Mouse (Mus musculus): ENCODE measurements around the gene Marcks. TPM values are rescaled to one million over a fixed set of nuclear protein-coding genes. Genes with fewer than 3 reads are reported as not detected.

Gene Marcks
- polyA plus RNA-seq, 1 experiment from 2014 or later, result 277 TPM

GRCm38 (mm10) chr10:37132671-37133070, 6.0 kb downstream of the Marcks start:
- no peaks in the 10 kb centered on the region for H3K9me3 ChIP-seq
- H3K4me2 ChIP-seq (replicated peaks), result no peak overlapping the region
- ATAC-seq, result no peak
- H3K9ac ChIP-seq (replicated peaks), result no peak overlapping the region
- no peak overlapping the region for H3K4me3 ChIP-seq (replicated peaks)
- WGBS, result 92% methylated on average over 4 of the region's 4 CpGs
- no peaks in the 10 kb centered on the region for H3K27me3 ChIP-seq
- no peak overlapping the region for H3K27ac ChIP-seq
- peaks cover 36% of the 10 kb centered on the region for H3K36me3 ChIP-seq
- peaks cover 23% of the 10 kb centered on the region for H3K4me1 ChIP-seq (replicated peaks)

GRCm38 (mm10) chr10:37129652-37130051, 9.1 kb downstream of the Marcks start:
- H3K9me3 ChIP-seq, result no peaks in the 10 kb centered on the region
- H3K4me2 ChIP-seq (replicated peaks), result no peak overlapping the region
- 93% methylated on average over 3 of the region's 3 CpGs for WGBS
- peaks cover 19% of the 10 kb centered on the region for H3K4me1 ChIP-seq (replicated peaks)
- no peak overlapping the region for H3K9ac ChIP-seq (replicated peaks)
- peaks cover 20% of the 10 kb centered on the region for H3K36me3 ChIP-seq
- ATAC-seq, result no peak
- no peaks in the 10 kb centered on the region for H3K27me3 ChIP-seq
- H3K27ac ChIP-seq, result no peak overlapping the region
- H3K4me3 ChIP-seq (replicated peaks), result no peak overlapping the region

DNA sequence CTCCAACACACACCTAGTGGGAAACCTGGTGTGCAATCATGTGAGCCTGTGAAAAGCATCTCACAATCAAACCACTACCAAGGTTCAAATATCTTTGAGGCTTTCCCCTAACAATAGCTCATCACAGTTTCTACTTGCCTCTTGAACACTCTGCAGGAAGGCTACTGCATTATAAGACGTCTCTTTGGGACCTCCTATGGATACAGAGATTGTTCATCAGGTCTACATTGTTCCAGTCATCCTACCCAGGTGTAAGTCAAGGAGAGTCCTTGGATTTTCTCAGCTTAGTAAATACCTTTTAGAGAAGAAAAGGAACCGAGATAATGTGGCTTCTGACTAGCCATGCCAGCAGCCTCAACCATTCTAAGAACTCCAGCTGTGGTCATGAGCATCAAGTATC, 23.4 kb downstream of the Marcks start:
- no peak for ATAC-seq
- Histone ChIP-seq H3K4me3 (replicated peaks) (no peak overlapping the region), H3K4me1 (replicated peaks) (no peaks in the 10 kb centered on the region), H3K9ac (replicated peaks) (no peak overlapping the region), H3K27me3 (no peaks in the 10 kb centered on the region), H3K27ac (no peak overlapping the region), H3K9me3 (no peaks in the 10 kb centered on the region), H3K36me3 (no peaks in the 10 kb centered on the region), H3K4me2 (replicated peaks) (no peak overlapping the region)
- WGBS, result 74% methylated on average over 2 of the region's 2 CpGs

- no peak for ATAC-seq
- Histone ChIP-seq H3K27ac (no peak overlapping the region), H3K9me3 (no peaks in the 10 kb centered on the region), H3K4me3 (replicated peaks) (no peak overlapping the region), H3K9ac (replicated peaks) (no peak overlapping the region), H3K4me1 (replicated peaks) (no peaks in the 10 kb centered on the region), H3K4me2 (replicated peaks) (no peak overlapping the region), H3K27me3 (no peaks in the 10 kb centered on the region), H3K36me3 (no peaks in the 10 kb centered on the region)
- 86% methylated on average over 4 of the region's 4 CpGs for WGBS
These were observed 25.9 kb downstream of the Marcks start for GRCm38 (mm10) chr10:37112812-37113211.

DNA sequence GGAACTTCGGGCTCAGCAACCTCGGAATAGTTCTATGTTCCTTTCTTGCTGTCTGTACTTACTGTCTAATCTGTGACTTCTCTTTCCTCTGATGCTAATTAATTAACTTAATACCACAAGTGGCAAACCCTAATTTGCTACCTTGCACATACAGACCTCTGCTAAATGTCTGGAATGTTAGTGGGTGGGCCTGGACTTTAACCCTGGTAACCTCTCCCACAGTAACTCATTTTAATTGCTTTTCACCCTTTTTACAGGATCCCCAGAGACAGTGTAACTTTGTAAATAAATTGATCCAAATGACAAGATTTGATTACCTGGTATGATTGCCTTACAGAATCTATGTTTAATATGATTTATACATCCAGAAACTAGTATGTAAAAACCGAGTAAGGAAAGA, 26.4 kb downstream of the Marcks start:
- no peak for ATAC-seq
- Histone ChIP-seq H3K4me2 (replicated peaks) (no peak overlapping the region), H3K4me3 (replicated peaks) (no peak overlapping the region), H3K36me3 (no peaks in the 10 kb centered on the region), H3K27ac (no peak overlapping the region), H3K9me3 (no peaks in the 10 kb centered on the region), H3K27me3 (no peaks in the 10 kb centered on the region), H3K9ac (replicated peaks) (no peak overlapping the region), H3K4me1 (replicated peaks) (no peaks in the 10 kb centered on the region)
- WGBS, result 84% methylated on average over 3 of the region's 3 CpGs

DNA sequence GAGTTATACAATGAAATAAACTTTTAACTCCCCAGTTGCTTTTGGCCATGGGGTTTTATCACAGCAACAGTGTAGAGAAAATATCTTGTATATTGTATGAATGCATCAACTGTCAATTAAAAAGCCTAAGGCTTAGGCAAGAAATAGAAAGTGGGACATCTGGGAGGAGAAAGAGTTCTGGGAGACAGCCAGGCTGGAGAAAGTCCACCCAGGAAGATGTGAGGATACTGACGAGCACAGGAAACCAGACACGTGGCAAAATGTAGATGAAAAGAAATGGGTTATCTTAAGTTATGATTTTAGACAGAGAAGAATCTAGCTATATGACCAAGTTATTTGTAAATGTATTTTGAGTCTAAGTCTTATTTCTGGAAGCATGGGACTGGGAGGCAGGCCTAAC, 27.3 kb downstream of the Marcks start:
- H3K4me3 ChIP-seq (replicated peaks), result no peak overlapping the region
- H3K4me1 ChIP-seq (replicated peaks), result no peaks in the 10 kb centered on the region
- no peak overlapping the region for H3K27ac ChIP-seq
- H3K9me3 ChIP-seq, result no peaks in the 10 kb centered on the region
- no peak for ATAC-seq
- WGBS, result 93% methylated on average over 2 of the region's 2 CpGs
- H3K36me3 ChIP-seq, result no peaks in the 10 kb centered on the region
- H3K4me2 ChIP-seq (replicated peaks), result no peak overlapping the region
- H3K9ac ChIP-seq (replicated peaks), result no peak overlapping the region
- no peaks in the 10 kb centered on the region for H3K27me3 ChIP-seq

DNA sequence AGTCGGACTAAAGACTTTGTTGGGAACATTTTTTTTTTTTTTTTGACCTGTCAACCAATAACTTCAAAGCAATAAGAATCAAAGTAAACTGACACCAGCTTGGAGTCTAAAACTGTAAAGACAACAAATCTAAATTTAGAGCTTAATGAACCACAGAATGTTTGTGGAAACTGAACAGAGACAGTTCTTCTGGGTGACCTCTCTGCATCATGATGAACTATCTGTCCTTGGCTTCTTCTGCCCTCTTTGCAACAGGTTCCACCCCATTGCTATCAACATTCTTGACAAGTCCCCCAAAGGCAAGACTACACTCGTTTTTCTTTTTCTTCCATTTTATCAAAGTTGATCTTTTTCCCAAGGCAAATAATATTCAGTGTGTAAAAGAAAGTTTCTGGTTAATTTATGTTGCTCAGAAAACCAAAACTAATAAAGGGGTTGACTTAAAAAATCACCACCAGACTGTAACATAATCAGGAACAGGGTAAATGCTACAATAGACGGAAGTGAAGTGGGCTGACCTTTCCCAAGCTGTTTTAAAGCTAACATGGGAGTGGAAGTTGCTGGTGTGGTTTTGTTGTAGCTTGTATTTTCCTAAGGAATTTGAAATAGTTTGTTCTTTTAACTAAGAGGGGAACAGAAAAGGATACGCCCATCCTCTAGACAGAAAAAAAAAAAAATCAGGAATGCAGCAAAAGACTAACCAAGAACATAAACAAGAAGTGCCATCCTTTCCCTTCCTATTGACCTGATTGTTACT, 31.7 kb downstream of the Marcks start:
- Histone ChIP-seq H3K27me3 (no peaks in the 10 kb centered on the region), H3K4me3 (replicated peaks) (no peak overlapping the region), H3K4me1 (replicated peaks) (0 out of 2 replicates have a peak, but pooled peaks cover under 1% of the 10 kb centered on the region), H3K9ac (replicated peaks) (no peak overlapping the region), H3K4me2 (replicated peaks) (no peak overlapping the region), H3K36me3 (no peaks in the 10 kb centered on the region), H3K27ac (no peak overlapping the region), H3K9me3 (no peaks in the 10 kb centered on the region)
- ATAC-seq, result no peak
- 90% methylated on average over 4 of the region's 4 CpGs for WGBS

GRCm38 (mm10) chr10:37106303-37106702, 32.4 kb downstream of the Marcks start:
- Histone ChIP-seq H3K4me3 (replicated peaks) (no peak overlapping the region), H3K4me2 (replicated peaks) (no peak overlapping the region), H3K27me3 (no peaks in the 10 kb centered on the region), H3K9ac (replicated peaks) (no peak overlapping the region), H3K27ac (no peak overlapping the region), H3K9me3 (no peaks in the 10 kb centered on the region), H3K4me1 (replicated peaks) (0 out of 2 replicates have a peak, but pooled peaks cover 8% of the 10 kb centered on the region), H3K36me3 (no peaks in the 10 kb centered on the region)
- 94% methylated on average over 8 of the region's 8 CpGs for WGBS
- no peak for ATAC-seq

DNA sequence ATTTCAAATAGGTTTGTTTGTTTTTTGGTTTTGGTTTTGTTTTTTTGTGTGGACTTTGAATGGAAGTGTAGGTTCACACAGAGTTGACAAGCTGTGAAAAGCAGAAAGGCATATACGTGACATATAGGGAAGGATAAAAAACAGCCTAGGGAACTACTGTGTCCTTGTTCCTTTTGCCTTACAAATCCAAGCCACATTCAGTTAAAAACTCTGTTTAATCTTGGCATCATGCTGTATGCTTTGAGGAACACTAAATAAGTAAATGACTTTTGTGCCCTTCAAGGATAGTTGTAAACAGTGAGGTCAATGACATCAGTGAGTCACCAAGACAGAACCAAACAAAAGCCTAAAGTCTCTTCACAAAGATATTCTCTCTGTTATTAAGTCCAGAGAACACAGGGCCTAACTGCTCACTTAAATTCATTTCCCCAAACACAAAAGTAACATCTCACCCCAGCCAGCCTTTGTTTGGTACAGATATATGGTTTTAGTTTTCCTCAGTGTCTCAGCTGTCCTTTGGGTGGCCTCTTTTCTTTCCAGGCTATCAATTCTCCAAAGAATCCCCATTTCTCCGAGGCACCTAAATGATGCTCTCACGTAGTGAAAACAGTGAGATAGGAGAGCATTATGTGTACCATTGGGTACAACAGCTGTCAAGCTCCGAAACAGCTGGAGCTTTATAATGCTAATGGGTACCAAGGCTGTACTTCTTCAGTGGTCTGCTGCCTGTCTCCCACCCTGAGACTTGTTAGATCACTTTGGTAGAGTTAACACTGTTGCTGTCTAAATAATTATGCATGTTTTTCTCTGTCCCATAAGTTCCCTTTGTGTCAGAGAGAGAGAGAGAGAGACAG, 36.3 kb downstream of the Marcks start:
- Histone ChIP-seq H3K27ac (no peak overlapping the region), H3K4me3 (replicated peaks) (no peak overlapping the region), H3K9ac (replicated peaks) (no peak overlapping the region), H3K36me3 (no peaks in the 10 kb centered on the region), H3K4me2 (replicated peaks) (no peak overlapping the region), H3K4me1 (replicated peaks) (0 out of 2 replicates have a peak, but pooled peaks cover 8% of the 10 kb centered on the region), H3K27me3 (no peaks in the 10 kb centered on the region), H3K9me3 (no peaks in the 10 kb centered on the region; the same call in 1 of the 2 replicates)
- WGBS, result 39% methylated on average over 4 of the region's 4 CpGs
- no peak for ATAC-seq

DNA sequence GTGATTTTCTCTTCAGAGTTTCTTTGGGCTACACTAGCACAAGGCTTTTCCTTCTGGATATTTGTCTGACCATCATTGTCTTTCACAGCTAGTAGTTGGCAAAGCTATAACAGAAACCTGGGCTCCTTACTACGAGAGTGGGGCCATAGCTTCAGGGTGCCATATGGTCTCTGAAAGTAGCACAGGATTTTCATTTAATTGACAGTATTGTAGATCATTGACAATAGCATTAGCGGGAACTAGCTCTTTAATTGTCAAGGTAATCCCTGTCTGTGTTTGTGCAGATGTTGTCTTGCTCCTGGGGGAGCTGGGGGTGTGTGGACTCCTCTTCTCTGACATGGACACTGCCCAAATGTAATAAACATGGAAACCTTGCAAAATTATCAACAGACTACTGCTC, 37.0 kb downstream of the Marcks start:
- H3K27me3 ChIP-seq, result no peaks in the 10 kb centered on the region
- H3K27ac ChIP-seq, result no peak overlapping the region; the same call in 1 of the 2 replicates
- H3K4me2 ChIP-seq (replicated peaks), result no peak overlapping the region
- no peak overlapping the region for H3K4me3 ChIP-seq (replicated peaks)
- 0 out of 2 replicates have a peak, but pooled peaks have one; percentile 37 for ATAC-seq
- no peaks in the 10 kb centered on the region; the same call in 1 of the 2 replicates for H3K9me3 ChIP-seq
- 0 out of 2 replicates have a peak, but pooled peaks cover 8% of the 10 kb centered on the region for H3K4me1 ChIP-seq (replicated peaks)
- no peaks in the 10 kb centered on the region for H3K36me3 ChIP-seq
- WGBS, result 16% methylated on average over 2 of the region's 2 CpGs
- H3K9ac ChIP-seq (replicated peaks), result no peak overlapping the region

- Histone ChIP-seq H3K4me1 (replicated peaks) (0 out of 2 replicates have a peak, but pooled peaks cover 2% of the 10 kb centered on the region), H3K4me2 (replicated peaks) (no peak overlapping the region), H3K27me3 (no peaks in the 10 kb centered on the region), H3K9ac (replicated peaks) (no peak overlapping the region), H3K4me3 (replicated peaks) (no peak overlapping the region), H3K27ac (no peak overlapping the region), H3K9me3 (no peaks in the 10 kb centered on the region; the same call in 1 of the 2 replicates), H3K36me3 (no peaks in the 10 kb centered on the region)
- no peak for ATAC-seq
- 90% methylated on average over 3 of the region's 3 CpGs for WGBS
These were observed 42.2 kb downstream of the Marcks start for GRCm38 (mm10) chr10:37096529-37096928.

GRCm38 (mm10) chr10:37095803-37096202, 42.9 kb downstream of the Marcks start:
- Histone ChIP-seq H3K27ac (no peak overlapping the region), H3K4me3 (replicated peaks) (no peak overlapping the region), H3K4me1 (replicated peaks) (no peaks in the 10 kb centered on the region), H3K27me3 (no peaks in the 10 kb centered on the region), H3K9me3 (no peaks in the 10 kb centered on the region; the same call in 1 of the 2 replicates), H3K4me2 (replicated peaks) (no peak overlapping the region), H3K36me3 (no peaks in the 10 kb centered on the region), H3K9ac (replicated peaks) (no peak overlapping the region)
- WGBS, result 82% methylated on average over 6 of the region's 6 CpGs
- ATAC-seq, result no peak

All from midbrain, embryonic 13.5 days (tissue).